Mouse (Mus musculus): ENCODE measurements around the gene Col4a2. TPM values are rescaled to one million over a fixed set of nuclear protein-coding genes. Genes with fewer than 3 reads are reported as not detected.

Gene Col4a2
- 181 and 195 TPM in 2 replicates for polyA plus RNA-seq (2012; rRNA removed; ENCODE audit: low replicate concordance)

DNA sequence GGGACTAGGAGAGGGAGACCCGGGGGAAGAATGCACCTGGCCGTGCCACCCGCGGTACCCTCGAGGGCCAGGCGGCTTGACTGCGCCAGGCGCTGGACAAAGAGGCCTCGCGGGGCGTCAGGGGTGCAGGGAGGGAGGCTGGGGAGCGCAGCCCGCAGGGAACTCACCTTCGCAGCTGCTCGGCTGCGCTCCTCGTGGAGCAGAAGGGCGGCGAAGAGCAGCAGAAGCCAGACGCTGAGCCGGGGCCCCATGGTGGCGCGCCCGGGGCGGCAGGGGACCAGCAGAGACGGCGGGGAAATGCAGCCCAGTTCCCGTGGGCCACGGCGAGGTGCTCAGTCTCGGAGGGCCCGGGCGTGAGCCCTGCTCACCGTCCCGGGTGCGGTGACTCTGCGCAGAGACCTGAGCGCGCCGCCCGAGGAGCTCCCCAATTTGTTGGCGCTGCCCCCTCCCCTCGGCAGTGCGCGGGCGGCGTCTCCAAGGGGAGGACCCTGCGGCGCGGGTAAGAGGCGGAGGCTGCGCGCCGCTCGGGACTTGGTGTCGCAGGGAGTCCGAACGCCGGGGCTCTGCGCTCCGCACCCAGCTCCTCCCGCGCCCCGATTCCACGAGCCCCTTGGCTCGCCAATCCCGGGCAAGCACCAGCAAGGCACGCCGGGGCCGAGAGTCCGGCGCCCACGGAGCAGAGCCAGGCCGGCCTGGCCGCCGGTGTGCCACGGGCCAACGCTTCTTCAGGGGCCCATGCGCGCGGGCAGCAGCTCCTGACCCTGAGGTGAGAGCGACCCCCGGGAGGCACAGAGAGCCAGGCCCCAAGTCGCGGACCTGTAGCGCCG lies at the start of gene Col4a2, which contains the start of gene Col4a1:
Gene Col4a2, plus strand, starts transcription at position 457 of the 827 bp plus-strand sequence.
Gene Col4a1, minus strand, starts transcription at position 478 of the 827 bp plus-strand sequence.

GRCm38 (mm10) chr8:11477811-11478761 lies 165.5 kb downstream of the Col4a2 start, which contains the start of gene Rab20:
Gene Rab20 (minus strand): TSS chr8:11478710.

GRCm38 (mm10) chr8:11497017-11497990 lies 184.7 kb downstream of the Col4a2 start, which contains the start of gene Naxd:
Gene Naxd (plus strand): TSS chr8:11497506.

Other genes with a start within 250 kb of the Col4a2 start
- 681 and 731 TPM in 2 replicates for gene Col4a1, start within 50 bp of the Col4a2 start, polyA plus RNA-seq (2012; rRNA removed; ENCODE audit: low replicate concordance)
- 14.3 and 16.8 TPM in 2 replicates for gene Rab20, start 165.9 kb downstream of the Col4a2 start, polyA plus RNA-seq (2012; rRNA removed; ENCODE audit: low replicate concordance)
- gene Naxd, start 184.7 kb downstream of the Col4a2 start, polyA plus RNA-seq (2012; rRNA removed; ENCODE audit: low replicate concordance), result 123 and 129 TPM in 2 replicates
- 53.8 and 58.4 TPM in 2 replicates for gene Cars2, start 238.0 kb downstream of the Col4a2 start, polyA plus RNA-seq (2012; rRNA removed; ENCODE audit: low replicate concordance)
- gene Ing1, start 242.8 kb downstream of the Col4a2 start, polyA plus RNA-seq (2012; rRNA removed; ENCODE audit: low replicate concordance), result 11.3 and 12.2 TPM in 2 replicates